Mouse (Mus musculus): ENCODE measurements around the gene Rps29. TPM values are rescaled to one million over a fixed set of nuclear protein-coding genes. Genes with fewer than 3 reads are reported as not detected.

The Rps29 gene
- total and polyA plus RNA-seq, 2 experiments, result 137 to 865 TPM

- Histone ChIP-seq H3K27me3 (ENCODE audit: control insufficient read depth, insufficient read depth, low read length) (no peaks in the 10 kb centered on the region), H3K36me3 (ENCODE audit: control insufficient read depth, insufficient read depth, low read length) (peaks cover 7% of the 10 kb centered on the region), H3K27ac (replicated peaks; ENCODE audit: insufficient read depth, low read depth, low read length) (no peak overlapping the region), H3K4me3 (ENCODE audit: insufficient read depth, low read depth, low read length) (no peak overlapping the region), H3K4me1 (ENCODE audit: control insufficient read depth, insufficient read depth, low read length) (peaks cover 5% of the 10 kb centered on the region; the same call in 1 of the 2 replicates), H3K9ac (ENCODE audit: low read depth, low read length) (no peak overlapping the region), H3K79me2 (ENCODE audit: control insufficient read depth, insufficient read depth, low read length) (peaks cover 4% of the 10 kb centered on the region; the same call in 1 of the 2 replicates)
- TF ChIP-seq CTCF (IDR thresholded peaks at IDR 0.05; ENCODE audit: low read depth, low read length), result no peak
- no peak for TF ChIP-seq POLR2A (IDR thresholded peaks at IDR 0.05; ENCODE audit: extremely low read depth, insufficient read depth, low read length)
- no peak for DNase-seq (ENCODE audit: extremely low read depth, low read depth, low spot score)
Observed at GRCm38 (mm10) chr12:69198985-69199384, 40.0 kb upstream of the Rps29 start.

GRCm38 (mm10) chr12:69198164-69198535, 39.2 kb upstream of the Rps29 start, which contains the start of gene Dnaaf2:
Gene Dnaaf2 (minus strand): TSS chr12:69198429.
- DNase-seq (ENCODE audit: extremely low read depth, low read depth, low spot score), result peak; percentile 56

GRCm38 (mm10) chr12:69197378-69198163, 38.6 kb upstream of the Rps29 start:
- Histone ChIP-seq H3K4me1 (ENCODE audit: control insufficient read depth, insufficient read depth, low read length) (peaks cover 5% of the 10 kb centered on the region; the same call in 1 of the 2 replicates), H3K27ac (replicated peaks; ENCODE audit: insufficient read depth, low read depth, low read length) (peak overlapping the region; percentile 84), H3K9ac (ENCODE audit: low read depth, low read length) (peak overlapping the region; percentile 98), H3K36me3 (ENCODE audit: control insufficient read depth, insufficient read depth, low read length) (peaks cover 7% of the 10 kb centered on the region), H3K79me2 (ENCODE audit: control insufficient read depth, insufficient read depth, low read length) (peaks cover 4% of the 10 kb centered on the region; the same call in 1 of the 2 replicates), H3K27me3 (ENCODE audit: control insufficient read depth, insufficient read depth, low read length) (no peaks in the 10 kb centered on the region), H3K4me3 (ENCODE audit: insufficient read depth, low read depth, low read length) (peak overlapping the region; percentile 93)
- TF ChIP-seq CTCF (IDR thresholded peaks at IDR 0.05; ENCODE audit: low read depth, low read length), result no peak
- no peak for TF ChIP-seq POLR2A (IDR thresholded peaks at IDR 0.05; ENCODE audit: extremely low read depth, insufficient read depth, low read length)
- peak; percentile 35 for DNase-seq (ENCODE audit: extremely low read depth, low read depth, low spot score)
- under 1% methylated on average over 92 of the region's 94 CpGs for WGBS

More at GRCm38 (mm10) chr12:69198164-69198535, 39.2 kb upstream of the Rps29 start, which contains the start of gene Dnaaf2:
- under 1% methylated on average over 18 of the region's 18 CpGs for WGBS
- peak within 1 kb of the TSS; percentile 84 for H3K27ac ChIP-seq (replicated peaks; ENCODE audit: insufficient read depth, low read depth, low read length)
- H3K9ac ChIP-seq (ENCODE audit: low read depth, low read length), result peak within 1 kb of the TSS; percentile 98
- H3K36me3 ChIP-seq (ENCODE audit: control insufficient read depth, insufficient read depth, low read length), result peaks cover 7% of the 10 kb centered on the region
- no peaks in the 10 kb centered on the region for H3K27me3 ChIP-seq (ENCODE audit: control insufficient read depth, insufficient read depth, low read length)
- peaks cover 4% of the 10 kb centered on the region; the same call in 1 of the 2 replicates for H3K79me2 ChIP-seq (ENCODE audit: control insufficient read depth, insufficient read depth, low read length)
- TF ChIP-seq CTCF (IDR thresholded peaks at IDR 0.05; ENCODE audit: low read depth, low read length) (no peak), POLR2A (IDR thresholded peaks at IDR 0.05; ENCODE audit: extremely low read depth, insufficient read depth, low read length) (no peak)
- H3K4me1 ChIP-seq (ENCODE audit: control insufficient read depth, insufficient read depth, low read length), result peaks cover 5% of the 10 kb centered on the region; the same call in 1 of the 2 replicates
- H3K4me3 ChIP-seq (ENCODE audit: insufficient read depth, low read depth, low read length), result peak within 1 kb of the TSS; percentile 93

GRCm38 (mm10) chr12:69196444-69197377, 37.7 kb upstream of the Rps29 start, which contains the start of gene Gm49383:
Gene Gm49383 (minus strand): TSS chr12:69197104.
- under 1% methylated on average over 75 of the region's 75 CpGs for WGBS
- Histone ChIP-seq H3K79me2 (ENCODE audit: control insufficient read depth, insufficient read depth, low read length) (peaks cover 4% of the 10 kb centered on the region; the same call in 1 of the 2 replicates), H3K27ac (replicated peaks; ENCODE audit: insufficient read depth, low read depth, low read length) (peak within 1 kb of the TSS; percentile 84), H3K4me3 (ENCODE audit: insufficient read depth, low read depth, low read length) (peak within 1 kb of the TSS; percentile 93), H3K9ac (ENCODE audit: low read depth, low read length) (peak within 1 kb of the TSS; percentile 98), H3K27me3 (ENCODE audit: control insufficient read depth, insufficient read depth, low read length) (no peaks in the 10 kb centered on the region), H3K36me3 (ENCODE audit: control insufficient read depth, insufficient read depth, low read length) (peaks cover 7% of the 10 kb centered on the region), H3K4me1 (ENCODE audit: control insufficient read depth, insufficient read depth, low read length) (peaks cover 5% of the 10 kb centered on the region; the same call in 1 of the 2 replicates)
- TF ChIP-seq POLR2A (IDR thresholded peaks at IDR 0.05; ENCODE audit: extremely low read depth, insufficient read depth, low read length), result peak; percentile 85
- TF ChIP-seq CTCF (IDR thresholded peaks at IDR 0.05; ENCODE audit: low read depth, low read length), result no peak
- DNase-seq (ENCODE audit: extremely low read depth, low read depth, low spot score), result peak; percentile 58

- 91% methylated on average over 2 of the region's 2 CpGs for WGBS
- no peaks in the 10 kb centered on the region for H3K27me3 ChIP-seq (ENCODE audit: control insufficient read depth, insufficient read depth, low read length)
- peaks cover 2% of the 10 kb centered on the region for H3K4me1 ChIP-seq (ENCODE audit: control insufficient read depth, insufficient read depth, low read length)
- H3K9ac ChIP-seq (ENCODE audit: low read depth, low read length), result no peak overlapping the region
- DNase-seq (ENCODE audit: extremely low read depth, low read depth, low spot score), result no peak
- H3K79me2 ChIP-seq (ENCODE audit: control insufficient read depth, insufficient read depth, low read length), result peaks cover 4% of the 10 kb centered on the region; the same call in 1 of the 2 replicates
- H3K27ac ChIP-seq (replicated peaks; ENCODE audit: insufficient read depth, low read depth, low read length), result no peak overlapping the region
- H3K4me3 ChIP-seq (ENCODE audit: insufficient read depth, low read depth, low read length), result no peak overlapping the region
- no peak for TF ChIP-seq CTCF (IDR thresholded peaks at IDR 0.05; ENCODE audit: low read depth, low read length)
- no peak for TF ChIP-seq POLR2A (IDR thresholded peaks at IDR 0.05; ENCODE audit: extremely low read depth, insufficient read depth, low read length)
- H3K36me3 ChIP-seq (ENCODE audit: control insufficient read depth, insufficient read depth, low read length), result no peaks in the 10 kb centered on the region; the same call in 1 of the 2 replicates
Observed at GRCm38 (mm10) chr12:69192637-69193036, 33.7 kb upstream of the Rps29 start.

Data from liver, adult 2 months (tissue).